ENCODE assay signal across 14 mouse cellular contexts in the genomic region with DNA sequence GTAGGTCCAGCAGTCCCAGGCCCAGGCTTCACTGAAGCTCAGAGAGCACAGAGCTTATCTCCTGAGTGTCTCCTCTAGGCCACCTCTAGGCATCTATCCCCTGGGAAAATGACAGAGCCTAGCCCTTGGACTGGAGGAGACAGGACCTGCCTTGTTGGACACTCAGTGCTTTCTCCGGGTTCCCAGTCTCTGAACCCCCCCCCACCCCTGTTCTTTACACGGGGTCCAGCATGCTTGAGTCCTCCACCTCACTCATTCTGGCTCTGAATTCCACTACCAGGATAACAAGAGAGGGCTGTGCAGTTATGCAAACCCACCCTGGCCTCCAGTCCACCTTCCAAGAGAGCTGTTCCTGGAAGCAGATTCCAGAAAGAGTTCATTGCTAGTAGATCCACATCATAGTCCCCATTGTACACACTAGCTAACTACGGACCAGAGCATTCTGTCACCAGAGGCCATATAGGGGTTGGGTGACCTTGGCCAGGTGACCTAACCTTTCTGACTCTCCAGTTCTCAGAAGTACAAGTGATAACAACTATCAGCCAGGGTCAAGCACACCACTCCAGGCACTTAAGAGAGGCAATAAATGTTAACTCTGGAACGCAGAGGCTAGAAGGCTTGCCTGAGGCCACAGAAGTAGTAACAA. TPM values are rescaled to one million over a fixed set of nuclear protein-coding genes. Genes with fewer than 3 reads are reported as not detected.
DNase-seq lines count a peak whose midpoint lies in the region; ATAC-seq and TF ChIP-seq lines count a peak whose summit lies in the region.
"Had no signal": no experiment of that assay in that cellular context is flagged by ENCODE, and none has a peak within 500 bp of the region (broad histone marks: within the 10 kb centered on the region; RNA-seq: fewer than 3 reads in every experiment).

No protein-coding gene starts in this region.

- no peak overlapping the region for H3K4me2 ChIP-seq in neural tube, embryonic 13.5 days

- no peak for ATAC-seq in neural tube, embryonic 13.5 days (ENCODE audit: low read depth)
- ATAC-seq: activated CD4-positive, CD25-positive, alpha-beta regulatory T cell, adult 4 months; forebrain, embryonic 15.5 days had no signal

- WGBS in neural tube, embryonic 13.5 days = 89% methylated on average over 4 of the region's 4 CpGs

- H3K9ac ChIP-seq in neural tube, embryonic 13.5 days = no peak overlapping the region
- H3K9ac ChIP-seq: kidney, embryonic 15.5 days had no signal

- H3K4me3 ChIP-seq in gastrocnemius, adult 2 months = no peak overlapping the region
- H3K4me3 ChIP-seq in neural tube, embryonic 13.5 days = no peak overlapping the region

- H3K27me3 ChIP-seq in neural tube, embryonic 13.5 days = no peaks in the 10 kb centered on the region
- H3K27me3 ChIP-seq: forebrain, embryonic 15.5 days; kidney, embryonic 15.5 days had no signal

- no peak for TF ChIP-seq CTCF in gastrocnemius, adult 2 months (IDR thresholded peaks at IDR 0.05)

- no peaks in the 10 kb centered on the region for H3K36me3 ChIP-seq in neural tube, embryonic 13.5 days
- H3K36me3 ChIP-seq: forebrain, embryonic 15.5 days; kidney, embryonic 15.5 days had no signal

- DNase-seq in gastrocnemius, adult 2 months = no peak
- DNase-seq in gastrocnemius, postnatal 14 days = no peak
- peak; percentile 19 for DNase-seq in layer of hippocampus, adult 9-11 months
- no peak for DNase-seq in layer of hippocampus, adult 9-10 months (ENCODE audit: low spot score)
- no peak for DNase-seq in neural tube, embryonic 10.5 days (ENCODE audit: extremely low spot score, low spot score)
- DNase-seq in frontal cortex, postnatal 36 days (ENCODE audit: low spot score in 2 of 2) = no peak
- DNase-seq in gastrocnemius, postnatal 36 days = no peak
- DNase-seq: B cell, adult 2 months; right cerebral cortex, postnatal 25 days; thymus, postnatal 36 days had no signal

- peak overlapping the region; percentile 24 for H3K27ac ChIP-seq in gastrocnemius, adult 2 months
- H3K27ac ChIP-seq in neural tube, embryonic 13.5 days (replicated peaks) = 0 out of 2 replicates have a peak overlapping the region, but pooled peaks have one; percentile 95

- no peaks in the 10 kb centered on the region for H3K9me3 ChIP-seq in neural tube, embryonic 13.5 days
- H3K9me3 ChIP-seq: forebrain, embryonic 15.5 days; kidney, embryonic 15.5 days had no signal

- H3K4me1 ChIP-seq in neural tube, embryonic 13.5 days (replicated peaks) = peaks cover 27% of the 10 kb centered on the region

- intact Hi-C loops in gastrocnemius, adult 2 months (cut with DNase I) = no loop called here
- intact Hi-C loops in gastrocnemius, postnatal 14 days (cut with DNase I; ENCODE audit: low total_unique reads) = no loop called here
- intact Hi-C loops in gastrocnemius, postnatal 36 days (cut with DNase I) = no loop called here

RNA-seq across cellular contexts. Expression of a gene that starts 1.8 kb away (rescaled TPM):
- total RNA-seq in gastrocnemius, adult 2 months (2021) = 10 to 100 TPM; 66.1 to 70.5 TPM
- 10 to 100 TPM; 50.9 to 55.0 TPM for total RNA-seq in gastrocnemius, postnatal 14 days (2021)
- 56.1 and 56.3 TPM in 2 replicates for polyA plus RNA-seq in neural tube, embryonic 13.5 days (2015; fragmentation: Nextera tagmentation; extraction: Ambion mirVana)
- total RNA-seq in gastrocnemius, postnatal 36 days (2021) = 10 to 100 TPM; 50.0 to 55.7 TPM
